Mouse (Mus musculus) urinary bladder, postnatal 36 days (tissue): ENCODE measurements around the gene Guk1.
A peak's percentile ranks its signal among the peaks of the same experiment; 100 is the strongest.

Experiments
- DNase-seq, 2 experiments: peaks; one replicate each; pipeline ENCODE4 v3.0.0; 2022; ENCODE audit warnings: low spot score in 2 of 2, mixed read lengths in 1 of 2

Guk1 gene

DNA sequence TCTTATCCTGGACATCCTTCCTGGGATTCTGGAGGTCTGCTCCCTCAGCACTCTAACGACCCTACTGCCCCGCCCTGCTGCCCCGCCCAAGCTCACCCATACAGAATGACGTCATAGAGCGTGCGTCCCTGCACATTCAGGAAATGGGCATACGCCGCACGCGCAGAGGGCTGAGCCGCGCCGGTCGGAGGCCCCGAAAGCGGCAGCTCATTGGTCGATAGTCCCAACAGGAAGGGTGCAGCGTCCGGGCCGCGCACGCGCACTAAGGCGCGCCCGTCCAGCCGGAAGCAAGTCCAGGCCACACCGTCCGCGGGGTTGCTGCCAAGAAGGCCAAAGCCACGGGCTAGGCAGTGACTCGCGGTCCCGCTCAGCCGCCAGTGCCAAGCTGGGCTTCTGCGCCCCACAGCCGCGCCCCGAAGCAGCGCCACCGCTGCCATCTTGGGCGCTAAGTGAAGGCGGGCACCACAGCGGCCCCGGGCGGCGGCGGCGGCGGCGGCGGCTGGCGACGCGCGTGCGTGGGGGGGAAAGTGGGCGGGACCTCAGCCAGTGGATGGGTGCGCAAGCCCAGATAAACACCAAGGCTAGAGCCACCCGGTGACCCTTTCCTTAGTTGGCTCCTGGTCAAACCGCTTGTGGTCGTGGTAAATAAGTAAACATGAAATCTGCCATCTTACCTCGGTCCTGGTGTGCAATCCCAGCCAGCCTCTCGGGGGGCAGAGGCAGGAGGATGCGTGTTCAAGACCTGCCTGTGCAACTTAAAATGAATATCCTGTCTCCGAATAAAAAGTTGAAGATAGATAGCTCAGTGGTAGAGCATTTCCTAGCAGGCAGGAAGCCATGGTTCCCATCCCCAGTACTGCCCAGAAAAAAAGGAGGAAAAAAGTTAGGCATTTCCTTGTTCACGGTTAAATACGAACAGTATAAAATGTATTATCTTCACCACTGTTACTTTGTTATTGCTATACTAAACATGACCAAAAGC lies 28.5 kb downstream of the Guk1 start, which contains the start of gene Iba57:
Iba57 (minus strand) TSS at position 485 of the 982 bp plus-strand sequence.
- peak; percentile 91 to 98 for DNase-seq

GRCm38 (mm10) chr11:59162443-59163254 lies 29.4 kb downstream of the Guk1 start:
- no peak for DNase-seq

DNA sequence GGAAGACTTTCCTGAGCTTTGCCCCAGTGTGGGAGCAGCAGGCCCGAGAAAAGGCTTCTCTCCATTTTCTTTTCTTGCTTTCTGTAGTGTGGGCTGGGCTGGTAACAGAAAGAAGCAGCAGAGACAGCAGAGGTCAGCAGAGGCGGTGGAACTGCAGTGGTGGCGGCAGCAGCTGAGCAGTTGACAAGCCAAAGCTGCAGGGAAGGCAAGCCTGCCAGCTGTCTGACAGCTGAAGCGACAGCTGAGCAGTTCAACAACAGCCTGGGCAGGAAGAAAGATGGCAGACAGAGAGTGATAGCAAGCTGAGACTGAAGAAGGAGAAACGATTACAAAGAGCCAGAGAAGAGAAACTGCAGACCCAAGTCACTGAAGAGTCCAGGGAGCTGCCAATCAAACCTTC lies 30.6 kb downstream of the Guk1 start:
- no peak for DNase-seq

DNA sequence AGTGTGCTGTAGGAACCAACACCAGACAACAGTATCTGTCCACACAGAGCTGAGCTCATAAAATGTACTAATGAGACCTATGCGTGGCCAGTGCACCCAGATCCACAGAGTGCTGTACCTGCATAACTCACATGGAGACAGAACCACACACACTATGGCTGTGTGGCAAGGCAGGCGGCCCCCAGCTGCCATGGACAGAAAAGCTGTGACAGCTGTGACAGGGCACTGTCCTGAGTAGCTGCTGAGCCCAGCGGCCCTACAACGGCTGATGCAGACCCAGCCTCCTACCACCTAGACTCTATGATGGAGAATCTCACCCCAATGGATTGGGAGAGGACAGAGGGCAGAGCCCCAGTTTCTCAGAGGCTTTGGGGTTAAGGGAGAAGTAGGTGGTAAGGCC lies 32.5 kb downstream of the Guk1 start:
- DNase-seq, result no peak

DNA sequence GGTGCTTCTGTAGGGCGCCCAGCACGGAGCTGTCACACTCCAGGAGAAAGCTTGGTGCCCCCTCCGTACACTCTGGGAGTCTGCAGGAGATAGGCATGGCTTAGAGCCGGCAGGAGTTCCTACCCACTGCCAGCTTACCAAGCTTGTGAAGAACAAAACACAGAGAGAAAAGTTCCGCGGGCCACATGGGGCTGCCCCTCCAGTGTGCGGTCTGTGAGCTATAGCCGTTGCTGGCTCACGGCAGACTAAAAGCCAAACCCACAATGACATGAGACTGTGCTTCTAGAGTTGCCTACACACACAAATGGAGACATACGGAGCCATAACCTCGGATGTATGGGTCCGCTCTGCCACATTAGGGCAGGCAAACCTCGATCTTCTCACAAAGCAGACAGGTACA lies 32.9 kb downstream of the Guk1 start:
- no peak for DNase-seq

- no peak for DNase-seq
Observed at GRCm38 (mm10) chr11:59155900-59156299, 36.1 kb downstream of the Guk1 start.

DNA sequence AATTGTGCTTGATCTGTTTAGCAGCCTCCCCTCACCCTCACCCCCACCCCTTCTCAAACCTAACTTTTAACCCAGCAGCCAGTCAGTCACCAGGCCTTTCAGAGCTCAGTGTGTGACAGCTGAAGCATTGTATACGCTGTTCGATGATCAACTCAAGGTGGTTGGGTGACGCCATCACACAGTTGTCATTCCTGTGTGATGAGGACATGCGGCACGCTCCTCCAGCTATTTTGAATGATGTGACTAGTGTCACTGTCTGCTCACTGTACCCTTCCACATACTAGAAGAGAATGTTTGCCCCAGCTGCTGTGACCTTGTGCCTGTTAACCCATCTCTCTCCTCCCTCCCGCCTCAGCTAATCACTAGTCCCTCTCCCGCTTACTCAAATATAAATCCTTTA lies 37.8 kb downstream of the Guk1 start:
- no peak for DNase-seq

GRCm38 (mm10) chr11:59151729-59152128 lies 40.3 kb downstream of the Guk1 start:
- DNase-seq, result no peak

GRCm38 (mm10) chr11:59149302-59149701 lies 42.7 kb downstream of the Guk1 start:
- DNase-seq, result no peak

GRCm38 (mm10) chr11:59142962-59143361 lies 49.0 kb downstream of the Guk1 start:
- DNase-seq, result no peak

- no peak for DNase-seq
Observed at GRCm38 (mm10) chr11:59141772-59142370, 50.1 kb downstream of the Guk1 start.

DNA sequence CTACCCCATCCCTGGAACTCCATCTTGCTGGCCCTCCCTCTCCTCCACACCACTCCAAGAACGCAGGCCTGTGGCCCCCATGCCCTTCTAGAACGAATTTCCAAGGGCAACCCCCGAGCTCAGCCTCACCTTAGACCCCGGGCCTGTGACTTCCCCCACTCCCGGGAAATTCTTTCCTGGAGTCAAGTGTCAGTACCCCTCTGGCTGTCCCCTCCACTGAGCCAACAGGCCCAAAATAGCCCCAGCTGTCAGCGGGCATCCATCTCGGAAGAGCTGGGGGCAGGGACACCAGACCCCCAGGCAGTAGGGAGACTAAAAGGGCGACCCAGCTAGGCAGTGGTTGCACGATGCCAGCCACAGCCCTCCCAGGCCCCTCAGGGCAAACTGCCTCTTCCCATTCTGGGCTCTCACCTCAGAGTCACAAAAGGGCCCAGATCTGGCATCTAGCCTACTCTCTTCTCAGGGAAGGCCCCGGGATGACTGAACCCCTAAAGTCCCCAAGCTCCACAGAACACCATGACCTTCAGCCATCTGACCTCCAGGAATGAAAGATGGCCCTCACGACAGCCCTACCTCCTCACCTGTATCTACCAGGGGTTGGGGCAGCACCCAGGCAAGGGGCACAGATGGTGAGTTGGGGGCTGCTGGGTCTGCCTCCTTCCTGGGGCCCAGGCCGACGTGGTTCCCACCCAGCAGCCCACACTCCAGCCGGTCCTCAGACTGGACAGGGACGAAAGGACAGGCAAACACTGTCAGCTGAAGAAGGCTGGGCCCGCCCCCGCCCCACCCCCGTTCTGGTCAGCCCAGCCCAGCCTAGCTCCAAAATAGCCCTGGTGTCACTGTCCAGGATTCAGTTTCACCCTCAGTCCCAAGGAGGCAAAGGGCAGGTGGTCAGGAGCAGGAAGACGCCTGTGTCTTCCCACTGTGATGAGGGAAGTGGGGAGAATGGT lies 53.2 kb downstream of the Guk1 start:
- no peak for DNase-seq

- DNase-seq, result no peak
Observed at GRCm38 (mm10) chr11:59136994-59137706, 54.9 kb downstream of the Guk1 start.

GRCm38 (mm10) chr11:59135904-59136452 lies 56.0 kb downstream of the Guk1 start, which contains the start of gene Obscn:
TSS of gene Obscn (minus strand) at chr11:59136402.
- DNase-seq, result no peak

GRCm38 (mm10) chr11:59135051-59135820 lies 56.8 kb downstream of the Guk1 start:
- DNase-seq, result no peak

GRCm38 (mm10) chr11:59134373-59134997 lies 57.5 kb downstream of the Guk1 start:
- peak; percentile 27 to 42 for DNase-seq
